Mouse (Mus musculus): Measurements from ENCODE around the gene Olfr221.

GRCm38 (mm10) chr14:52013021-52013610 lies 29.1 kb downstream of the Olfr221 start:
- TF ChIP-seq CTCF (IDR thresholded peaks at IDR 0.05; ENCODE audit: control insufficient read depth, insufficient read depth, insufficient read length) (no peak), MYOD1 (IDR thresholded peaks at IDR 0.05; ENCODE audit: control insufficient read depth, insufficient read length, low read depth) (no peak), MAX (IDR thresholded peaks at IDR 0.05) (no peak), USF1 (IDR thresholded peaks at IDR 0.05; ENCODE audit: low read depth) (no peak), FOSL1 (IDR thresholded peaks at IDR 0.05; ENCODE audit: insufficient read depth, low read length, poor library complexity, severe bottlenecking) (no peak)
